Comparison of ENCODE assay signal across 35 mouse cellular contexts in genomic region chr9:118458039-118458438, GRCm38 (mm10). TPM values are rescaled to one million over a fixed set of nuclear protein-coding genes. Genes with fewer than 3 reads are reported as not detected.
"Had no signal": no experiment of that assay in that cellular context is flagged by ENCODE, and none has a peak within 500 bp of the region (broad histone marks: within the 10 kb centered on the region; RNA-seq: fewer than 3 reads in every experiment).

No protein-coding gene starts in this region.

- H3K4me1 ChIP-seq: heart, embryonic 12.5 days; heart, embryonic 13.5 days; hindbrain, embryonic 15.5 days; intestine, embryonic 15.5 days; kidney, embryonic 15.5 days had no signal

- H3K4me3 ChIP-seq: heart, embryonic 12.5 days; heart, embryonic 13.5 days; heart, embryonic 15.5 days; hindbrain, embryonic 10.5 days; hindbrain, embryonic 12.5 days; hindbrain, embryonic 13.5 days; hindbrain, embryonic 15.5 days; intestine, embryonic 15.5 days; kidney, embryonic 15.5 days; layer of hippocampus, adult 2 months had no signal

- H3K27ac ChIP-seq: heart, embryonic 13.5 days; heart, embryonic 15.5 days; hindbrain, embryonic 10.5 days; hindbrain, embryonic 12.5 days; hindbrain, embryonic 13.5 days; hindbrain, embryonic 14.5 days; hindbrain, embryonic 15.5 days; hindbrain, postnatal 0 days; intestine, embryonic 15.5 days; kidney, embryonic 15.5 days; kidney, postnatal 0 days; layer of hippocampus, adult 2 months had no signal

- DNase-seq: heart, postnatal 10 days; heart, postnatal 14 days; heart, postnatal 36 days; heart, postnatal 4 days; kidney, adult 11 months; kidney, adult 18-20 months; kidney, adult 2 months; kidney, adult 8-10 months; kidney, adult 9 months; kidney, postnatal 10 days; kidney, postnatal 14 days; kidney, postnatal 25 days; kidney, postnatal 36 days; kidney, postnatal 4 days; layer of hippocampus, adult 9-11 months; layer of hippocampus, postnatal 36 days had no signal

- H3K27me3 ChIP-seq: hindbrain, embryonic 15.5 days; intestine, embryonic 15.5 days had no signal

RNA-seq across cellular contexts. Expression of gene Eomes, which starts 20.0 kb away (rescaled TPM):
- total RNA-seq: heart, postnatal 10 days; heart, postnatal 14 days; heart, postnatal 25 days; heart, postnatal 4 days had no signal
- polyA plus RNA-seq: heart, embryonic 13.5 days; heart, embryonic 14.5 days; heart, postnatal 0 days; hindbrain, embryonic 10.5 days; intestine, postnatal 0 days; kidney, embryonic 14.5 days; kidney, embryonic 15.5 days; kidney, embryonic 16.5 days; kidney, postnatal 0 days had no signal
